Comparison of ENCODE assay signal across 8 mouse cellular contexts in genomic region chr3:67429999-67430380, GRCm38 (mm10). TPM values are rescaled to one million over a fixed set of nuclear protein-coding genes. Genes with fewer than 3 reads are reported as not detected.
DNase-seq lines count a peak whose midpoint lies in the region; ATAC-seq and TF ChIP-seq lines count a peak whose summit lies in the region.

Gfm1 (plus strand) TSS chr3:67430096.

- peak within 1 kb of the TSS; percentile 83 for H3K4me2 ChIP-seq in heart, embryonic 11.5 days
- H3K4me2 ChIP-seq in kidney, embryonic 16.5 days (replicated peaks; ENCODE audit: low read depth, low read length): peak within 1 kb of the TSS; percentile 76
- peak within 1 kb of the TSS; percentile 95 for H3K4me2 ChIP-seq in myocyte (ENCODE audit: low read depth)

- no peaks in the 10 kb centered on the region for H3K27me3 ChIP-seq in C2C12 (ENCODE audit: control insufficient read depth, insufficient read depth, insufficient read length)
- H3K27me3 ChIP-seq in erythroblast, embryonic 14.5 days (ENCODE audit: control insufficient read depth): no peaks in the 10 kb centered on the region
- no peaks in the 10 kb centered on the region for H3K27me3 ChIP-seq in heart, embryonic 11.5 days (ENCODE audit: control insufficient read depth, insufficient read depth, low read length)
- no peaks in the 10 kb centered on the region for H3K27me3 ChIP-seq in kidney, embryonic 16.5 days (ENCODE audit: insufficient read depth, low read length)
- H3K27me3 ChIP-seq in liver, adult 2 months (ENCODE audit: control insufficient read depth, insufficient read depth, low read length): no peaks in the 10 kb centered on the region
- H3K27me3 ChIP-seq in myocyte (ENCODE audit: control insufficient read depth, insufficient read depth, insufficient read length): no peaks in the 10 kb centered on the region
- no peaks in the 10 kb centered on the region for H3K27me3 ChIP-seq in splenic B cell, adult 2 months (ENCODE audit: control insufficient read depth, insufficient read depth, low read length, poor library complexity, severe bottlenecking)

- H3ac ChIP-seq in C2C12 (ENCODE audit: control insufficient read depth, insufficient read length, low read depth) (peak within 1 kb of the TSS; percentile 66), myocyte (ENCODE audit: control insufficient read depth, insufficient read length) (peak within 1 kb of the TSS; percentile 19)

- H3K36me3 ChIP-seq in C2C12 (ENCODE audit: control insufficient read depth, insufficient read depth) (peaks cover 33% of the 10 kb centered on the region), myocyte (ENCODE audit: control insufficient read depth, insufficient read depth) (peaks cover 5% of the 10 kb centered on the region)
- peaks cover 31% of the 10 kb centered on the region for H3K36me3 ChIP-seq in erythroblast, embryonic 14.5 days (ENCODE audit: control insufficient read depth)
- peaks cover 8% of the 10 kb centered on the region; the same call in 1 of the 2 replicates for H3K36me3 ChIP-seq in heart, embryonic 11.5 days (ENCODE audit: control insufficient read depth, insufficient read depth, low read length)
- peaks cover 25% of the 10 kb centered on the region for H3K36me3 ChIP-seq in kidney, embryonic 16.5 days (ENCODE audit: insufficient read depth, low read length)
- H3K36me3 ChIP-seq in liver, adult 2 months (ENCODE audit: control insufficient read depth, insufficient read depth, low read length): peaks cover 12% of the 10 kb centered on the region; the same call in 1 of the 2 replicates
- no peaks in the 10 kb centered on the region for H3K36me3 ChIP-seq in splenic B cell, adult 2 months (ENCODE audit: control insufficient read depth, insufficient read depth, low read length, poor library complexity, severe bottlenecking)

- under 1% methylated on average over 24 of the region's 24 CpGs for WGBS in heart, embryonic 11.5 days (ENCODE audit: insufficient replicate concordance)
- 1% methylated on average over 24 of the region's 24 CpGs for WGBS in kidney, embryonic 16.5 days
- WGBS in liver, adult 2 months: under 1% methylated on average over 24 of the region's 24 CpGs

- peak; percentile 42; the same call in 1 of the 2 replicates for TF ChIP-seq POLR2A in brain, embryonic 14.5 days (IDR thresholded peaks at IDR 0.05; ENCODE audit: borderline replicate concordance, extremely low read depth, insufficient read depth, insufficient read length, poor library complexity, severe bottlenecking)
- no peak for TF ChIP-seq POLR2A in liver, adult 2 months (IDR thresholded peaks at IDR 0.05; ENCODE audit: extremely low read depth, insufficient read depth, low read length)
- TF ChIP-seq POLR2A in myocyte (IDR thresholded peaks at IDR 0.05; ENCODE audit: insufficient read length, low read depth): peak; percentile 70

- peak; percentile 90 for TF ChIP-seq CTCF in C2C12 (IDR thresholded peaks at IDR 0.05; ENCODE audit: control insufficient read depth, insufficient read depth, insufficient read length)
- TF ChIP-seq CTCF in brain, embryonic 14.5 days (IDR thresholded peaks at IDR 0.05; ENCODE audit: borderline replicate concordance, extremely low read depth, insufficient read depth, insufficient read length): peak; percentile 93
- peak; percentile 94 for TF ChIP-seq CTCF in liver, adult 2 months (IDR thresholded peaks at IDR 0.05; ENCODE audit: low read depth, low read length)

- no peak within 1 kb of the TSS for H3K27ac ChIP-seq in heart, embryonic 11.5 days (ENCODE audit: low read depth, low read length)
- peak within 1 kb of the TSS; percentile 8; the same call in 1 of the 2 replicates for H3K27ac ChIP-seq in kidney, embryonic 16.5 days (ENCODE audit: low read length)
- H3K27ac ChIP-seq in liver, adult 2 months (replicated peaks; ENCODE audit: insufficient read depth, low read depth, low read length): peak within 1 kb of the TSS; percentile 69

- peak within 1 kb of the TSS; percentile 80 for H3K9ac ChIP-seq in heart, embryonic 11.5 days (ENCODE audit: low read depth, low read length)
- peak within 1 kb of the TSS; percentile 91 for H3K9ac ChIP-seq in kidney, embryonic 16.5 days (replicated peaks; ENCODE audit: low read length)
- peak within 1 kb of the TSS; percentile 94 for H3K9ac ChIP-seq in liver, adult 2 months (ENCODE audit: low read depth, low read length)

- peak; percentile 96 for DNase-seq in brain, embryonic 14.5 days (ENCODE audit: low read depth)
- peak; percentile 82 for DNase-seq in liver, adult 2 months (ENCODE audit: extremely low read depth, low read depth, low spot score)
- DNase-seq in splenic B cell, adult 2 months (ENCODE audit: low read depth, low spot score): peak; percentile 86

- peak; percentile 89 for ATAC-seq in heart, embryonic 11.5 days (replicated peaks; ENCODE audit: insufficient number of reproducible peaks, low FRiP score, low TSS enrichment)
- ATAC-seq in kidney, embryonic 16.5 days (ENCODE audit: low FRiP score, low TSS enrichment): peak; percentile 97

- peaks cover 4% of the 10 kb centered on the region; the same call in 1 of the 2 replicates for H3K9me3 ChIP-seq in erythroblast, embryonic 14.5 days (ENCODE audit: control insufficient read depth, low read length)
- peaks cover 10% of the 10 kb centered on the region for H3K9me3 ChIP-seq in heart, embryonic 11.5 days (replicated peaks; ENCODE audit: control insufficient read depth, low read length)
- peaks cover 13% of the 10 kb centered on the region for H3K9me3 ChIP-seq in kidney, embryonic 16.5 days (ENCODE audit: low read length)

- peaks cover 19% of the 10 kb centered on the region for H3K79me3 ChIP-seq in C2C12 (ENCODE audit: low read depth)

- peaks cover 23% of the 10 kb centered on the region for H3K79me2 ChIP-seq in C2C12 (ENCODE audit: control insufficient read depth, insufficient read depth)
- H3K79me2 ChIP-seq in liver, adult 2 months (ENCODE audit: control insufficient read depth, insufficient read depth, low read length): peaks cover 6% of the 10 kb centered on the region; the same call in 1 of the 2 replicates
- H3K79me2 ChIP-seq in myocyte (ENCODE audit: control insufficient read depth, insufficient read depth): peaks cover 13% of the 10 kb centered on the region

- H3K4me1 ChIP-seq in erythroblast, embryonic 14.5 days (ENCODE audit: control insufficient read depth): peaks cover 13% of the 10 kb centered on the region
- H3K4me1 ChIP-seq in heart, embryonic 11.5 days (ENCODE audit: control insufficient read depth, insufficient read depth, low read length): peaks cover 6% of the 10 kb centered on the region; the same call in 1 of the 2 replicates
- H3K4me1 ChIP-seq in kidney, embryonic 16.5 days (ENCODE audit: insufficient read depth, low read length): peaks cover 9% of the 10 kb centered on the region
- peaks cover 12% of the 10 kb centered on the region for H3K4me1 ChIP-seq in liver, adult 2 months (ENCODE audit: control insufficient read depth, insufficient read depth, low read length)

- peak within 1 kb of the TSS; percentile 97 for H3K4me3 ChIP-seq in C2C12 (ENCODE audit: insufficient read depth, poor library complexity, severe bottlenecking)
- peak within 1 kb of the TSS; percentile 73 for H3K4me3 ChIP-seq in erythroblast, embryonic 14.5 days (replicated peaks)
- peak within 1 kb of the TSS; percentile 86 for H3K4me3 ChIP-seq in heart, embryonic 11.5 days (ENCODE audit: low read depth, low read length)
- peak within 1 kb of the TSS; percentile 88 for H3K4me3 ChIP-seq in kidney, embryonic 16.5 days (ENCODE audit: low read length)
- H3K4me3 ChIP-seq in liver, adult 2 months (ENCODE audit: insufficient read depth, low read depth, low read length): peak within 1 kb of the TSS; percentile 98
- peak within 1 kb of the TSS; percentile 78 for H3K4me3 ChIP-seq in myocyte

TF ChIP-seq in C2C12, 6 proteins besides CTCF, POLR2A, EP300 and RAD21:
- no peak for TF ChIP-seq CEBPB (IDR thresholded peaks at IDR 0.05; ENCODE audit: low read depth)
- TF ChIP-seq USF1 (IDR thresholded peaks at IDR 0.05; ENCODE audit: low read depth): peak; percentile 4
- TF ChIP-seq MAX (IDR thresholded peaks at IDR 0.05): peak; percentile 80
- no peak for TF ChIP-seq MYOD1 (IDR thresholded peaks at IDR 0.05; ENCODE audit: control insufficient read depth, insufficient read length, low read depth)
- no peak for TF ChIP-seq MYOG (IDR thresholded peaks at IDR 0.05; ENCODE audit: control insufficient read depth, extremely low read depth, insufficient read length)

TF ChIP-seq in myocyte, 11 proteins besides CTCF, POLR2A, EP300 and RAD21:
- TF ChIP-seq MAX (IDR thresholded peaks at IDR 0.05; ENCODE audit: low read depth): peak; percentile 31
- TF ChIP-seq TCF12 (IDR thresholded peaks at IDR 0.05; ENCODE audit: insufficient read depth, poor library complexity, severe bottlenecking): no peak
- peak; percentile 58 for TF ChIP-seq POLR2AphosphoS2 (IDR thresholded peaks at IDR 0.05; ENCODE audit: insufficient read length, low read depth)
- no peak for TF ChIP-seq CEBPB (IDR thresholded peaks at IDR 0.05; ENCODE audit: insufficient read depth, poor library complexity, severe bottlenecking)
- no peak for TF ChIP-seq TCF3 (IDR thresholded peaks at IDR 0.05; ENCODE audit: insufficient read length, low read depth)
- no peak for TF ChIP-seq SRF (IDR thresholded peaks at IDR 0.05; ENCODE audit: control insufficient read depth, insufficient read length, low read depth)
- peak; percentile 9 for TF ChIP-seq USF1 (IDR thresholded peaks at IDR 0.05; ENCODE audit: low read depth)
- peak in 1 of 3 experiments; percentile 21 for TF ChIP-seq MYOG (IDR thresholded peaks at IDR 0.05; ENCODE audit: control insufficient read depth in 1 of 3, insufficient read depth in 1 of 3, insufficient read length in 2 of 3, low read depth in 2 of 3)
- TF ChIP-seq MYOD1 (IDR thresholded peaks at IDR 0.05; ENCODE audit: control insufficient read depth in 1 of 3, insufficient read length in 2 of 3, low read depth in 2 of 3): no peak
- no peak for TF ChIP-seq REST (IDR thresholded peaks at IDR 0.05; ENCODE audit: insufficient read depth, insufficient read length)
- TF ChIP-seq E2F4 (IDR thresholded peaks at IDR 0.05; ENCODE audit: insufficient read depth): peak; percentile 45

RNA-seq across cellular contexts. Expression of gene Gfm1, which starts in this region (rescaled TPM):
- polyA plus RNA-seq in C2C12 (2012; fragmentation: generic; extraction: Trizol) (41.4 TPM), myocyte (2012; fragmentation: generic; extraction: Trizol) (42.1 TPM)
- 22.5 and 24.2 TPM in 2 replicates for polyA plus RNA-seq in brain, embryonic 14.5 days (2012; rRNA removed)
- 0.36 and 0.59 TPM in 2 replicates for polyA plus RNA-seq in erythroblast, embryonic 14.5 days (2012)
- 99.5 and 124 TPM in 2 replicates for polyA plus RNA-seq in heart, embryonic 11.5 days (2014; fragmentation: Nextera tagmentation; extraction: Ambion mirVana)
- polyA plus RNA-seq in kidney, embryonic 16.5 days (2015; fragmentation: Nextera tagmentation; extraction: Ambion mirVana): 63.5 and 66.3 TPM in 2 replicates
- total RNA-seq in liver, adult 2 months (2014; rRNA removed): 44.2 and 60.9 TPM in 2 replicates
- polyA plus RNA-seq in liver, adult 2 months (2012; rRNA removed): 32.6 and 34.0 TPM in 2 replicates

Comparison
In these comparisons a context has a peak if more than half of its experiments do, and no peak if none do; other contexts are left out.
1. RNA of gene Gfm1 (polyA plus RNA-seq): 99.5 to 124 TPM in heart, embryonic 11.5 days, 63.5 to 66.3 TPM in kidney, embryonic 16.5 days, 42.1 TPM in myocyte (single experiment), 41.4 TPM in C2C12 (single experiment), 32.6 to 34.0 TPM in liver, adult 2 months and 22.5 to 24.2 TPM in brain, embryonic 14.5 days; 0.36 to 0.59 TPM in erythroblast, embryonic 14.5 days; every median in the first group is over 10 times any median in the second.
2. Peak in every context shown above with its lines, with median percentiles within 50 percentile points of each other: H3K4me3 ChIP-seq, CTCF ChIP-seq, DNase-seq, H3K4me2 ChIP-seq and H3K9ac ChIP-seq.